Mouse (Mus musculus): ENCODE results near the gene Cdrt4.

Gene Cdrt4

DNA sequence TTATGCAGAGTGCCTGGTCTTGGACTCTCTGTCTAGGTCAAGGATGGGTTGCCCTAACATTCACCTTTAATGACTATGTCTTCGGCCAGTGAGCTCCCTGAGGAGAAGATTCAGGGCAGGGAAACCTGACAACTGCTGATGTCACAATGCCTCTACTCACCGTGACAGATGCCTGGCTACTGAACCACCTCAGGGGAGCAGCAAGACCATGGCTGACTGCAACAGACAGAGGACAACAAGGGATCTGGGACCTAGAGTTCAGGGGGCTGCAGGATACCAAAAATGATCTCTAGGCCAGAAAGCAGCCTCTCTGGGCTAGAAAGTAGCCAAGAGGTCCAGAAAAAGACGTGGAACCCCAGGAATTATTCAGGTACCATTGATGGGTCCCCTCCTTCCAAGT, at the start of gene Cdrt4:
Cdrt4 (plus strand) TSS at position 182 of the 400 bp plus-strand sequence.
- DNase-seq = no peak

DNA sequence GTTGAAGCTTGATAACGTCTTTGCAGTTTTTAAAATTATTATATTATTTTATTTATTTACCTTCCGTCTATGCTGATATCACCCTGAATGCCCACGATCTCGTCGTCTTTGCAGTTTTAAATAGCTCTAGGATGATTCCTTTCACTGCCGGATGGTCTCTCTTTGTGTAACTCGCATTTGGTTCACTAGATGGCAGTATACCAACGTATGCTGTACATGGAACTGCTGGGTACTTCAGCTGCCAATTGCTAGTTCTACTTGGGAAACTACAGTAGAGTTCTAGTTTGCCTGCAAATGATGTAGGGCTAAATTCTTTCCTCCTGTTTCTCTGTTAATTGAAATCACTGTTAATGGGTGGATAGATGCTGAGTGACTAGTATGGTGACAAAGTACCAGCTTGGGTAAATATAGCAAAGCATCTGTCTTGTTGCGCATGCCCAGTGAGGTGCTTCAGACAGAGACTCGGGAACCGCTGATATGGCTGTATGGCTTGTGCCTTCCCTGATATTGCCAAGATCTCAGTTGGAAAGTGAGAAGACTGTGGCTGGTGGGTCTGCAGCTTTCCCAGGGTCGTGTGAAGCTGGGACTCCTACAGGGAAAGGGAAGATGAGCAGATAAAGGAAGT, 49.2 kb upstream of the Cdrt4 start:
- DNase-seq = peak; percentile 85

DNA sequence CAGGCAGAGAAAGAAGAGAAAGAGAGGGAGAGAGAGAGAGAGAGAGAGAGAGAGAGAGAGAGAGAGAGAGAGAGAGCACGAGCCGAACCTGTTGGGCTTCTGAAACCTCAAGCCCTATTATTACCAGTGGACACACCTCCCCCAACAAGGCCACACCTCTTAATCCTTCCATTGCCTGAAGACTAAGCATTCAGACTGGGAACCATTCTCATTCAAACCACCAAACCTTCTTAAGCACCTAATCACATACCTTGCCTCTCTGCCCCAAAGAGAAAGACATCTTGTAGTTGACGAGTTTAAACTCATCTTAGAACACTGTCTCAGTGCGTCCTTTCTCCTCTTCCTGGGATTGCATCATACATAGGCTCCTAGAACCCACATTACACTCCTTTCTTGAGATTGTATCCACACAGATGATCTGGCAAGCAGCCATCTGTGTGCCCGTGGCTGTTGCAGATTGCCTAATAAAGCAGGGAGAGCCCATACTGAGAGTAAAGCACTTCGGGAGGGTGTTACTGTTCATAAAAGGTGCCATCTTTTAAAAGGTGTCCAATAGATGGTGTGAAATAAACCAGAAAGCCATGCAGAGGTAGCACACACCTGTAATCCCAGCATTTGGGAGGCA, 47.0 kb upstream of the Cdrt4 start:
- DNase-seq = no peak

DNA sequence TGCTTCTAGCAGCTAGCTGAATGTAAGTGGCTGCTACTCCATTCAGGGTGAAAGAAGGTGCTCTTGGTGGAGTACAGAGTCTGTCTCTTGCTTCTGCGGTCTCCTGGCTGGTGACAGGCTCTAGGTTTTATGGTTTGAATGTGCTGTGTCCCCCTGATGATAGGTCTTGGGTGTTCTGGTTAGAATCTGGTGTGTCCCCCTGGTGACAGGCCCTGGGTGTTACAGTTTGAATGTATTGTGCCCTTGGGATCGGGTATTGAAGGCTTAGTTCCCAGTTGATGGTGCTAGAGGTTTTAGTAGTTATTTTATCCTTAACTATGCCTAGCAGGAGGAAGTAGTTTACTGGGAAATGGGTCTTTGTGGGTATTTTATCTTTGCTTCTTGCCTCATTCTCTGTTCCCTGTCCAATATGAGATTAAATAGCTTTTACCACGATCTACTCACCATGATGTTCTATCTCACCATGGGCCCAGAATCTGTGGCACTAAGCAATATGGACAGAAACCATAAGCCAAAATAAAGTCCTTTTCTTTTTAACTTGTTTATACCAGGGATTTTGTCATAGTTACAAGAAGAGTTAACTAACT, 41.2 kb upstream of the Cdrt4 start:
- DNase-seq = no peak

DNA sequence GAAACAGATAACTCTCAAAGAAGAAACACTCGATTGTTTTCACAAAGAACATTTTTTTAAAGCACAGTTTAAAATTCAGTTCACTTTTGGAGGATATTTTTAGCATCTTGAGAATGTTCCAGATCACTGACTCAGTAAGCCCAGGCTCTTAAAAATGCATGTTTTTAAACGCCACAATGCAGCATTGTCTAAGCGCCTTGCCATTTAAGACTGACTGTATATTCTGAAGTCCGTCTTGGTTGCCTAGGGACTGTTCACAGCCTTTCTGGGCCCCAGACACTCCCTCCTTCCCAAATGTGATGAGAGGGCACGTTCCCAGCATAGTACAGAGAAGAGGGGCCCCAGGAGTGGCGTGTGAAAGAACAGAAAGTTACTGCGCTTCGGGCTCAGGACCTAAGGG, 39.6 kb upstream of the Cdrt4 start:
- no peak for DNase-seq

DNA sequence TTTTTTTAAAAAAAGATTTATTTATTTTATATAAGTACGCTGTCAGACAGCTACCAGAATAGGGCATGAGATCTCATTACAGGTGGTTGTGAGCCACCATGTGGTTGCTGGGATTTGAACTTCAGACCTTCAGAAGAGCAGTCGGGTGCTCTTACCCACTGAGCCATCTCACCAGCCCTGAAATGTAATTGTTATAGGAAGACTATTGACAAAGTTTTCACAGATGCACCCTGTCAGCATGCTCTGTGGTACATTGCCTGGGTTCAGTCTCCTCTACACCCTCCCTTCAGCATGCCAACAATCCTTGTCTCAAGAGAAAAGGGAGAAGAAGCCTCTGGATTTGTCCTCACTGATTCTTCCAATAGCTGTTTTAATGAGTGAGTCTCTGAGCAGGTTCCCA, 37.9 kb upstream of the Cdrt4 start:
- DNase-seq = no peak

DNA sequence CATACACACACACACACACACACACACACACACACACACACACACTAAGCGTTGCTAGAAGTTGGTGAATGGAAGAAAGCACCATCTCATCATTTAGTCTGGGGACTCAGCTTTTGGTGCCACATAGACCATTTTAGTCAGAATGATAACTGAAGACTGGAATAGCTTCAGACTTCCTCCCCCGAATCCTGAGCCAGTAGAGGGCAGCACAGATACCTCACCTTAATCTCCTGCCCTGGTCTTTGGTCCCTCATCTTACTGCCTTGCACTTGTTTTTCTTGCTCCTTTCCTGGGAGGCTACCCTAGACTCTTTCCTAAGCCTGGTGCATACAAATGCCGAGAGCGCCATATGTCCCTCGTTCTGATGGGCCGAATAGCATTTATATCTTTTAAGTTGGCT, 36.5 kb upstream of the Cdrt4 start:
- DNase-seq = peak; percentile 37

DNA sequence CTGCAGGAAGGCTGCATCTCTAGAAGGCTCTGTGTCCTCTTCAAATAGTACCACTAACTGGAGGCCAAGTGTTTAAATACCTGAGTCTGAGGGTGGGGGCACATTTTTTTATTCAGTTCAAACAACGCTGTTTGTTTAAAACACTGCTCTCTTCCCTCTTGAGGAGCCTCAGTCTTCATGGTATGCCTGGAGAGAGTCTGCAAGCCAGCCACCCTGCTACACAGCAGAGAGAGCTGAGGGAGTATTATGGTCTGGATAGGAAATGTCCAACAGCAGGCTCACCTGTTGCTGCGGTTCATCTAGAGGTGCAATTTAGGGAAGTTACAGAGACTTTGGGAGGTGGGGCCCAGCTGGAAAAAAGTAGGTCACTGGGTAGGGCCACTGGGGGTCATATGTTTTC, 35.5 kb upstream of the Cdrt4 start:
- no peak for DNase-seq

DNA sequence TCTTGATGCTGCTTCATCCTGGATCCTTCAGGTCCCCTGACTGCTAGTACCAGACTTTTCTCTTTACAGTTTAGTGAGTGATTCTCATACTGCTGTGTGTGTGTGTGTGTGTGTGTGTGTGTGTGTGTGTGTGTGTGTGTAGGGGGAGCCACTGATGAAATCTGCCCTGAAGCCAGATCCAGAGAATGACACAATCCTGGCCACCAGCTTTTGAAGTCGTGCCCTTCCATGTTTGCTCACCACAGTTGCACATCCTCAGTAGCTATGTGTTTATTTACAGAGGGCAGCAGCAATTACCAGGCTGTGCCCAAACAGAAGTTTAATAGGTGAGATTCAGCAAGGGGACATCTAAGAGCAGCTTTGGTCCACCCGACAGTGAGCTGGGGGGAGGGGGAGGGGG, 34.2 kb upstream of the Cdrt4 start:
- DNase-seq = no peak

DNA sequence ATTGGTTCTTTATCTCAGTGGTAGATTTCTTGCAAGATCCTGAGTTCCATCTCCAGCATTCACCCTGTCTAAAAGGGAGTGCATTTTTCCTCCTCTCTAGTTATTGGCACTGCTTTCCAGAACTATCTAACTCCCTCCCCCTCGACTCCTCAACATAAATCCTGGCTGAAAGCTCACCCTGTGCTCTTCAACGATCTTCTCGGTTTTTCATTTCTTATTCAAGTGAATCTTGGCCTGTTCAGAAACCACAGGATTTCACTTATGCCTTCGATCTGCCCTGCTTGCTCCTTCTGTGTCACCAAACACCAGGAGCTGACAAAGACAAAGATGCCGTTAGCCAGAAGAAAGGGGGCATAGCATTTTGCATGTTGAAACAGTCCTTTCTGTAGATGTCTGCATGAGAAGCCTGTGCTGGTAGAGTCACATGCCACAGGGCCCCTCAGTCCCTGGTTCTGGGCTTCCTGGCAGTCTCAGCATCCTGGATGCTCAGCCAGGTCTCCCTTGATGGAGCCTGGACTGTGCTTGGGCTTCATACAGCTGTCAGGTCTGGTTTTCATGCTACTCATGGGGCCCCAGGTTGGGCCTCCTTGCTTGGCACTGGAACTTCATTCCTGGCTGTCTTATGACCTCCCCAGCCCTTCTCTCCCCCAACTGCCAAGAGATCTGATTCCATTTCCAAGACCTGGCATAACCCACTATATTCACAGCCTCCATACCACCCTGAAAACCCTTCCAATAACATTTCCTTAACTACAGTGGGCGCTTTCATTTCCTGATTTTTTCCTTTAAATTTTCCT, 30.8 kb upstream of the Cdrt4 start:
- DNase-seq = no peak

DNA sequence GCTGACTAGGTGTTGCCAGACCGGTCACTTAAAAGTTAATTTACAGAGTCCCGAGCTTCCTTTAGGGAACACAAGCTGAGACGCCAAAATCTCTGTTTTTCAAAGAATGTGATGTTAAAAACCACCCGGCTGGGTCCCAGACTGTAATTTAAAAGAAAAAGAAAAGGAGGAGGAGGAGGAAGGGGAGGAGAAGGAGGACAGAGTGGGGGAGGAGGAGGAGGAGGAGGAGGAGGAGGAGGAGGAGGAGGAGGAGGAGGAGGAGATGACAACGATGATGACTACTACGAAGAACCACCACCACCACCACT, 30.3 kb upstream of the Cdrt4 start:
- DNase-seq = no peak

DNA sequence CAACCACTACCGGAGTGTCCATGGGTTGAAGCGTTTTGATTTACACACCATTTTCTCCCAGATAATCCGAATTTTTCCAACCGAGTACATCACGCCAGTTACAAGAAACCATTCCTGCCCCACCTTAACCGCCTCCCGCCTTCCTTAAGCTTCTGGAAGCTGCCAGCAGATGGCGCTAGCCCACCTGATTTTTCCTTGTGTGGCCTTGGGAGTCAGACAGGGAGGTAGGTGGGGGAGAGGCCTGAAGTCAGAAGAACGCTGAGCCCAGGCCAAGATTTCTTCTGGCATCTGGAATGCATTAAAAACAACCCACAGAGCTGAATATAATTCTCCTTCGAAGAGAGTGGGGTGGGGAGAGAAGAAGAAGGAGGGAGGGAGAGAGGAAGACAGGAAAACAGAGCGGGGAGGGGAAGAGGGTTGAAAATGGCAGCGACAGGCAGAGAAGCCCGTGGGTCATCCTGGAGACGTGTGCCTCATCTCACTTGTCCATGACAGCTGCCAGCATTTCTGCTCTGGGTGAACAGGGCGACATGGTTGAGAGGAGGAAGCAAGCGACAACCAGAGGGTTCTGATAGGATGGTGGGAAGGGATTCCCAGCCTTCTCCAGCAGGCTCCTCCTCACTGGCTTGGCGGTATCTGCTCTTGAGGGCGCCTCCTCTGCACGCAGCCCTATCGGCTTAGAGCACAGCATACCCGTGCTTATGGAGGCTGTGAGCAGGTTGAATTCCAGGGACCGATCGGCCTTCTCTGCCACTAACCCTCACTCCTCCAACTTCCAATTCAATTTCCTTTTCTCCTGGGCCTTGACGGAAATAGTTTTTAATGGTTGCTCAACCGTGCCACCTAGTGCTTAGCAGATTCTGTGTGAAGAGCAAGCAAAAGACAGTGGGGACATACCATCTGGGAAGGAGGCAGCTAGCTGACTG, 29.7 kb upstream of the Cdrt4 start:
- DNase-seq = peak; percentile 93

DNA sequence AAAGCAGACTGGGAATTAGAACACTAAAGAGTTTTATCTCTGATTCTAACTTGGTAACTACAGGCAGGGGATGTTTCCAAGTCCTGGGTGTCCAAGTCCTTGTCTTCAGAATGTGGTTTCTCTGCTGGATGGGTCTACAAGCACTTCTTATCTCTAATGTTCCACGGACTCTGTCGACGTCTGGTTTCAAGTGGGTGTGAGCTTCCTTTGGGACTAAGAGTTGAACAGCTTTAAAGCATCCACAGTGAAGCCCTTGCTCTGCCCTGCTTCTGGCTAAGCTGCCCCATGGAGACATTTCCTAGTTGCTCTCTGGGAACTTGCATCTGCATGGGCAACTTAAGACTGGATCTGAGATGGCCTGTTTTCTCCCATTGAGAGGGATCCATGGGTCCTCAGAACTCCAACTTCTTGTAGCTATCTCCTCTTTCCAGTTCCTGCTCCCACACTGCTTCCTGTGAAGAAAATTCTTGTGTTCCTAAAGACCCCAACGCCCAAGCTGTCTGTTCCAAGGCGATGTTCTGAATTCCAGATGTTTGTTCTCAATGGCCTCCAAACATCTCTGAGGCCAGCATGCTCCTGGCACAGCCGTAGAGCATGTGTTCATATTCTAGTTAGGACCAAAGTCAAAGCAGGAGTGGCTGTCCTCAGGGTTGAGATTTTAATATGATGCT, 26.8 kb upstream of the Cdrt4 start:
- DNase-seq = no peak

DNA sequence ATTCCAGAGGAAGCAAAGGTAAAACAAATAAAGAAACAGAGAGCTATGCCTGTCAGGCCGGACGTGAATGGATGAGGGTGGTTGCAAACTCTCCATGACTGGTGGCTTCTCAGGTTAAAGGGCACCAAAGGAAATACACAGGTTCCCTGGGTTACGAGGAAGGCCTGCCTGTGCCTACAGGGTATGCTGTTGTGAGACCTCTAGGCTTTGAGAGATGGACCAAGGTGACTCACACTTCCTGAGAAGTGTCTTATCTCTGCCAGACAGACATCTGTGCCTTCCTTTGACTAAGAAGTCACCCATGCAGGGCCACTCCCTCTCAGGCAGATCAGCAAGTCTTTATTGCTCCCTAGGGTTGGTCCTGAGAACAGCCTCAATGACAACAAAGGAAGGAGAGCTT, 21.2 kb upstream of the Cdrt4 start:
- no peak for DNase-seq

DNA sequence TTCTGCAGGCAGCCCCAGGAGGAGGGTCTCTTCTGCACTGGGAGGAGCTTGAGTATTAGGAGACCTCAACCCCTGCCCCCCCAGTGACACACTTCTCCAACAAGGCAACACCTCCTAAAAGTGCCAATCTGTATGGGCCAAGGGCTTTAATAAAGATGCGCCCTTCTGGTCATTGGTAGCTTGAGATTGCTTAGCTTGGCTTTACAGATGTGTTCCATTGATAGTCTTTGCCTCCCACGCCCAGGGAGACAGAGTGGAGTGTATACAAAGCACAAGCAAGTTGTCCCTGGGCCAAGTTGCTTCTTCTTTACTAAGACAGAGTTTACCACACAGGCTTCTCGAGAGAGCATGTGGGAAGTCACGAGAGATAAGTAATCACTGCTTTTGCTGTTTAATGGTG, 20.4 kb upstream of the Cdrt4 start:
- no peak for DNase-seq

DNA sequence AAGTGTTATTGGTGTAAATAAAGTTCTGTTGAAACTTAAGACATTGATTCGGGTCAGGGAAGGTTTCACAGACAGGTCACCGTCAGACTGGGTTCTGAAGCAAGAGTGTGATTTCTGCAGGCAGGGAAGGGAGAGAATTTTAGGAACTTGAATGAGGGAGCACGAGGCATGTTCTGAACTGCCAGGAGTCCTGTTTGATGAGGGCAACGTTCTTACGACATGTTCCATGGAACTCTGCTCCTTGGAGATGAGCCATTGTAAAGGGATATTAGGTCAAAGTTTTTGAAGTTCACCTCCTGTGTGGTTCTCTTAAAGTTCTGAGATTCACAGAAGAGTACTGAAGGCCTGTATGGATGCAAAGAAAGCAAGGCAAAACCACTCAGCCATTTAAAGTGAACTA, 19.9 kb upstream of the Cdrt4 start:
- no peak for DNase-seq

DNA sequence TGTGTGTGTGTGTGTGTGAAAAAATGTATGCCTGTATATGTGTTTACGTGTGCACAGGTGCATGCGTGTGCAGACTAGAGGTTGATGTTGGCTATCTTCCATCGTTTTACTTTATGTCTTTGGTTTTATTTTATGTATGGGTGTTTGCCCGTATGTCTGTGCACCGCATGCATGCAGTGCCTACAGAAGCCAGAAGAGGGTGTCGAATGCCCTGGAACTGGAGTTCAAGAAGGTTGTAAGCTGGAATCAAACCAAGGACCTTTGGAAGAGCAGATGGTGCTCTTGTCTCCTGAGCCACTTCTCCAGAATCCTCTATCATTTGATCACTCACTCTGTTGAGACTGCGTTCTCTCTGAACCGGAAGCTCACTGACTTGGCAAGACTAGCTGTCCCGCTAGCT, 17.9 kb upstream of the Cdrt4 start:
- DNase-seq = no peak

DNA sequence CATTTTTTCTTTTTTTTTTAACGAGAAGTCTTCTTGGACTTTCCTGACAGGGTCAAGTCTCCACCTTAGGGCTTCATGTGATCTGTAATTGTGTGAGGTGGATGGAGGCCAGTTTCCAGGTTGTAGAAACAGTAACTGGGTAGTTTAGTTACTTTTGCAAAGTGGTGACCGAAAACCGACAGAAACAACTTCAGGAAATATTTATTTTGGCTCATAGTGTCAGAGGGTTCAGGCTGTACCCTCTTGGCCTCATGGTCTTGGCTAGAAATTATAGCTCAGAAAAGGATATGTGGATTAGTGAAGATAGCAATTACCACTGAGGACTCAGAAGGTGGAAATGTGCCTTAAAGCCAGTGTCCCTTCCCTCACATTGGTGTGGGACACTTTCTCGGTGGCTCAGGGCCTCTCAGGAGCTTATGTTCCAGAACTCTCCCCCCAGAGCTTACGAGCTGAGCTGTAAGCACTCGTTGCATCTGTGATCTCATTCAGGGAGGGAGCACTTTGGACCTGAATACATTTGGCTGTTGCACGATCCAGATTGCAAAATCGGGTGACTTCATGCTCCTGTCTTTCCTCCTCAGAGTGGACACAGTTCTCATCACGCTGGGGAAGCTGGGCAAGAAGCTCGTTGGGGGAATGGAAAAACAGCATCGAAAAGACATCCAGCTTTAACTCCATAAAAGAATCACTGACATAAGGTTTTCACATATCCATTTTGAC, 16.0 kb upstream of the Cdrt4 start:
- no peak for DNase-seq

DNA sequence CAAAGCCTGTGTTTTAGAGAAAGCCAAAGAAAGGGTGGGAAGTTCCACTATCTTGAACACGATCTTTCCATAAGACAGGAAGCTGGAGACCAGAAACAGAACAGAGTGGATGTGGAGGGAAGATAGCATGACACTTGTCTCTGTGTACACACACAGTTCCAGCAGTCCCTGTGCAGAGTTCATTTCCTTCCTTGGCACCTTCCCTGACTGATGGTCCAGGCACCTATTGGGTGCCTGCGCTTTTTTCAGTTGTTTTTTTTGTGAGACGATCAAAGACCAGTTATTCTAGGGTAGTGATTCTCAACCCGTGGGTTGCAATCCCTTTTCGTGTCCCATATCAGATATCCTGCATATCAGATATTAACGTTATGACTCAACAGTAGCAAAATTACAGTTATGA, 13.0 kb upstream of the Cdrt4 start:
- DNase-seq = no peak

DNA sequence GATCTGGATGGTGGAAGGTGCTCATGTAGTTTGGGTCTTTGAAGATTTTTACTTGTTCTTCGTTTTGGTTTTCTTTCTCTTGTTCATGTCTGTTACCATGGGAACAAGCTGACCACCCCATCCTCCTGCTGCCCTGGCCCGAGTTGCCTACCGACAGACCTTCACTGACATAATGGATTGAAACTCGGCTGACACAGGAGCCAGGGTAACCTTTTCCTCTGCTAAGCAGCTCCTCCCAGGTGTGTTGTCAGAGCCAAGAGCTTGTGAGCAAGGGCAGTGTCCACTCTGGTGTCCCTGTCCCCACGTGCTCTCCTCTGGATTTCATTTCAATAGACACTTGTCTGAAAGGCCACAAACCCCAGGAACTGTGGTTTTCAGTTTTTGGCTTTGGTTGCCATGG, 12.1 kb upstream of the Cdrt4 start:
- DNase-seq = no peak

DNA sequence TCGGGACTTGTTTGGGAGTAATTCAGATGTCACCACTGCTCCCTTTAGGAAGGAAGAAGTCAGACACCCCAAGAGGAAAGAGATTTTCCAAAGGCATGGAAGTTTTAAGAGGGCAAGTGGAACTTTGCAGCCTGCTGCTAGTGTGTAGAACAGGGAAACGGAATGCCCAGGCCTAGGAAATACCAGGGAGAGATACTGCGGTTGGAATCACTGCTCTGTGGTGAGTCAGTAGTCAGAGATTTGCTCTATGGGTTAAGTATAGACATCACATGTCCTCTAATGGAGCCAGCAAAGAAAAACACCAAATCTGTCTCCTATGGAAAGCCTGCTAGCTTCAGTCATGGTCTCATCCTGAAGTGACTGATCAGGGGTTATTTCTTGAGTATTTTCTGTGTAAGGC, 10.8 kb upstream of the Cdrt4 start:
- DNase-seq = no peak

DNA sequence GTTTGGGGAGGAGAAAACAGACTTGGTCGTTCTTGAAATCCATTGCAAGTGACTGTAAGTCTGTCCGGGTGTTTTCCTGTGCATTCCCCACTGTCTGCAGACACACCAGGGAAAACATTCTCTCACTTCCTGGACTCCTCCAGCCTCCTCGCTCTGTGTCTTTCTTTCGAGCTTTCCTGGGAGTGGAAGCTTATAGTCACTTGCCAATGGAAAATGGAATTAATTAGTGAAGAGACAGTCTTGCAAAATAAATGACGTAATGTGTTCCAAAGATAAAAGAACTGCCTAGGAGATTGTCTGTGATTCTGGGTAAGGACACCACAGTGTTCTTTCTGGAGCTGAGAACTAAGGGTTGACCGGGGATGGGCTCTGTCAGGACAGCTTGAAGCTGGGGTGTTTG, 7.5 kb upstream of the Cdrt4 start:
- DNase-seq = no peak
